Mouse (Mus musculus): Measurements from ENCODE around the gene Ptger1.

DNA sequence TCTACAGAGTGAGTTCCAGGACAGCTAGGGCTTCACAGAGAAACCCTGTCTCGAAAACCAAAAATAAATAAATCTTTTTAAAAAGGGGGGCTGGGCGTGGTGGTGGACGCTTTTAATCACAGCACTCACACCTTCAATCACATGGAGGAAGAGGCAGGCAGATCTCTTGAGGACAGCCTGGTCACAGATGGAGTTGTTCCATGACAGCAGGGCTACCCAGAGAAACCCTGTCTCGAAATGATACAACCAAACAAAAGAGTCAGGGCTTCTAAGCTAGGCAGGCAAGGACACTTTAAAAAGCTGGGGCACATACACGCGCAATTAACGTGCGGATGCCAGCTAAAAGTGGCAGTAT, 48.2 kb downstream of the Ptger1 start:
- TF ChIP-seq CTCF (IDR thresholded peaks at IDR 0.05; ENCODE audit: extremely low read depth, insufficient read depth, low read length) (no peak), POLR2A (IDR thresholded peaks at IDR 0.05; ENCODE audit: extremely low read depth, insufficient read depth, low read length) (no peak)

Measured in cortical plate, adult 2 months (tissue).